Mouse (Mus musculus) Muller cell, postnatal 12 days (primary cell): Measurements from ENCODE around the gene Cd247.

Experiments used
- DNase-seq: peaks from one replicate; pipeline ENCODE4 v3.0.0-alpha.2; 2015; ENCODE audit errors: inconsistent ontology term

Gene Cd247

DNA sequence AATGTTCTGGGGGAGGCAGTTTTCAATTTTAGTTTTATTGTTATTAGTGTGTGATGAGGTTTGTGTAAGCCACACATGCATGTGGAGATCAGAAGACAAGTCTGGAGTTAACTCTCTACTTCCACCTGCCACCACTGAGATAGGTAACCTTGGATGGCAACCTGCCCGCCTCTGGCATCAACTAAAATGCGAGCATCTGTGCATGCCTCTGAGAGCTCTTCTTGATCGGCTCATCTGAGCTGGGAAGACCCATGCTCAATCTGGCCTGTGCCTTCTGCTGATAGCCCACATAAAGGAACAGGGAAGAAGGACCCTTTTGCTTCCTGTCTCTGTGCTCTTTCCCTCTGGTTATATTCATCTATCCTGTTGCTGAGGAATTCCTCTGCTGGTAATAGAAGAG lies 121.0 kb downstream of the Cd247 start:
- no peak for DNase-seq

DNA sequence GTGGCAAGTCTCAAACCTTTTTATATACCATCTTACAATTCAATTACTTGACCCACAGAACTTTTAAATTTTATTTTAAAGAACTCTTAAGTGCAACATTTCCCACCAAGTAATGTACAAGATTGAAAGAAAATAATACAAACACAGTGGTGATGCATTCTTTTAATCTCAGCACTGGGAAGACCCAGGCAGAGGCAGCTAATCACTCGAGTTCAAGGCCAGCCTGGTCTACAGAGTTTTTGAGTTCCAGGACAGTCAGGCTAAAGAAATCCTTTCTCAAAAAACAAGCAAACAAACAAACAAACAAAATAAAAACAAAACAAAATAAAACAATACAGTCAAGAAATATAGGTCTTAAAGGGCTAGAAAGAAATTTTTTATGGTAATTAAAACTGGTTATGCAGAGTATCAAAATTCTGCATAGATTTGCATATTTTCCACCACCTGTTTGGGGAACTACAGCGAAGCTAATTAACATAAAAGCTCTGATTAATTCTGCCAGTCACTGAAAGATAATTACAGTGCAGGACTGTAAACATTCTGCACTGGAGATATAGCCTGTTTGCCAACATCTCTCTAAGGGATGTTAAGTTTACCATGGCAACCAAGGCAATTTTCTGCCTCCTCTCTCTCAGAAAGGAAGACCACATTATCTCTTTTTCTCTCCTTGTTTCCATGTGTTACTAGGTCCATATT lies 125.4 kb downstream of the Cd247 start:
- DNase-seq = no peak

DNA sequence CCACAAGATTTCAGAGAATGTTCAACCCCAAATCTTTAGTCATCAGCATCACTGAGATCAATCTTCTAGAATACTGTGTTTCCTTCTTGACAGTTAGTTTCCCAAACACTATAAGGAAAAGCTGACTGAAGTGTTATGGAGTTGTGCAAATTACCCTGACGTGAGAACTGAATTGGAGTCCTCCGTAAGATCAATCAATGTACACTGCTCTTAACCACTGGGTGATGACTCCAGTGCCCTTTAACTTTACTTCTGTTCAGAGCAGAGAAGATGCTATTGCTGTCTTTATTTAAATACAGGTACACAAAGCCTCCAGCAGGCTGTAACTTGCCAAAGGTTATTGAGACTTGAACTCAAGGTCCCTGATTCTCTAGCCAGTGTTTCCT lies 125.9 kb downstream of the Cd247 start:
- no peak for DNase-seq

DNA sequence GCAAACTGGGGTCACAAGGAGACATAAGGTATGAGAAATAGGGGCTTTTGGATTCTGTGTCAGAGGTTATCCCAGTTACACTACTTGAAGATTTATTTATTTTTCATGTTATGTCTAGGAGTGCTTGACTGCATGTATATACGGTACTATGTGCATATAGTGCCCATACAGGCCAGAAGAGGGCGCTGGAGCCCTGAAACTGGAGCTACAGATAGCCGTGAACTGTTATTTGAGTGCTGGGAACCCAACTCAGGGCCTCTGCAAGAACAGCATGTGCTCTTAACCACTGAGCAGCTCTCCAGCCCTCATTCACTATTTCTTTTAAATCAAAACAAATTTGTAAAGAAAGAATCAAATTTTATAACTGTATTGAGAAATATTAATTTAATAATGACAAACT lies 132.5 kb downstream of the Cd247 start:
- no peak for DNase-seq

DNA sequence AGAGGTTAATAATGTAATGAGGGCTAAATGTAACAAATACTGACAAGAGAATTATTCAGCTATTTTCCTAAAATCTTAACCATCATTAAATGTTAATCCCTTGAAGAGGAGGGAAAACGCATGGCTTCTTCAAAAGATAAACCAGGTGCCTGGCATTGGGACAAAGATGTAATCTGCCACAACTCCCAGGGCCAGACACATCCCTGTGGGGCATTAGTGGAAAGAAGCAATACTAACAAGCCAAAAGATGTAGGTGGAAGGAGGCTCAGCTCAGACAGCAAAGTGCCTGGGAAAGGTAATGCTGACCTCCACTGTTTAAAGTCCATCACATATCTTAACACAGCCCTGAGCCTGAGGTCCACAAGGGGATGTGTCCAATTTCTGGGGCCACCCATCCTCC lies 134.0 kb downstream of the Cd247 start:
- no peak for DNase-seq

DNA sequence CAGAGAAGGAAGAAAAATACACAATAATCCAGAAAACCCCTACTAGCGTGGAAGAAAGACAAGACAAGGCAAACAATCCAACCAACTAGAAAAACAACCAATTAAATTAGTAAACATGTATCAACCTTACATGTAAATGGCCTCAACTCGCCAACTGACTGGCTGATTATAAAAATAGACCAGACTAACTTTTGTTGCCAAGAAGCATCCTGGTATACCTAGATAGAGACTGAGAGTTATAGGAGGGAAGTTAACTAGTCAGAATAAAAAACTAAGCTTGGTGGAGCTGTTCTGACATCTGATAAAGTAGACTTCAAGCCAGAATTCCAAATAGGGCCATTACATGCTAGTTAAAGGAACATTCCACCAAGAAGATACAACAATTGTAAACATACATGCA lies 136.7 kb downstream of the Cd247 start:
- DNase-seq = no peak
